Mouse (Mus musculus): ENCODE data around the gene Aplp1.
A peak's percentile ranks its signal among the peaks of the same experiment; 100 is the strongest.

Aplp1 gene

DNA sequence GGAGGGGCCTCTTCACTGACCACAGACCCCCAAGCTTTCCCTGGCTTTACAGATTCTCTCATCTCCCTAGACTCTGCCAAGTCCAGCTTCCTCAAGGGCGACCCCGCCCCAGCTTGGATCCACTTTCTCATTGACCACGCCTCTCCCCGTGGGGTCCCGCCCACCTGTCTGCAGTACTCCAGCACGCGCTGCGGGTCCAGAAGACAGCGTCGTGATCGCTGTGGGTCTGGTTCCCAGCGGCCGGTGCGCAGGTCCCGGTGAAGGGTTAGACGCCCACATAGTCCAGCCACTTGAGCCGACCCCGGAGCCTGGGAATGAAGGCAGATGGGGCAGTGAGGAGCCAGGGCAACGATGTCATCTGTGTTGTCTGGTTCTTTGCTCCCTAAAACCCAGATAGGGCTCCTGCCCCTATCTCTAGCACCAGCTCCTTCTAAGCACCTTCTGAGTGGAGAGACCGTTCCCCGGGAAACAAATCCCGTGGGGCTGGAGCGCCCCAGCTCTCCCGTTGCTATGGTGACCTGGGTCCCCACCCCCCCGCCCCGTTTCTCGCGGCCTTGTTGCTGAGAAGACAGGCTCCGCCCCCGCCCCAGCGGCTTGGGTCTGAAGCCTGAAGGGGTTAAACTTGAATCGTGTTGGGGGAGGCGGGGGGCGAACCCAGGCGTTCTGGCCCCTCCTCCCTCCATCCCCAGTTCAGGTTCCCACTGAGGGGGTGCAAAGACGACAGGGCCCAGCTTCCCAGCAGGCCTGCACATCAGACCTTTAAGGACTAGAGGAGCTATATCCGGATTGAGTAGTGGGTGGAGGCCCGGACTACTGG, 973 bp downstream of the Aplp1 start:
- no peak for DNase-seq

DNA sequence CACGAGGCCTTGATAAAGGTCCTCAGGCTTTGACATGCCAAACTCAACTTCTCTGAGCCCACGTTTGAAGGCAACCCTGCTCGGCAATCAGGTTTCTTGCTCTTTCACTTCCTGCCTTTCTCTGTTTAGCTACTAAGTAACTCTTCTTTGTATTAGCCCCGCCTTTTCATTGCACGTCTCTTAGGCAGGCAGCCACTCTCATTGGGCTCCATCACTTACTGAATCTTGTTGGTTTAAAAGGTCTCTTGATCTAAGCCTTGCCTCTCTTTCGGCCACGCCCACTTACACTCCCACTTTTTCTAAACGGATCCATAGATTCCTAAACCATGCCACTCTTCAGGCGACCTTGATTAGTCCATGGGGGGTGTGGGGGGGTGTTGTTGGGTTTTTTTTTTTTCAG, 1.6 kb downstream of the Aplp1 start:
- DNase-seq, result no peak

DNA sequence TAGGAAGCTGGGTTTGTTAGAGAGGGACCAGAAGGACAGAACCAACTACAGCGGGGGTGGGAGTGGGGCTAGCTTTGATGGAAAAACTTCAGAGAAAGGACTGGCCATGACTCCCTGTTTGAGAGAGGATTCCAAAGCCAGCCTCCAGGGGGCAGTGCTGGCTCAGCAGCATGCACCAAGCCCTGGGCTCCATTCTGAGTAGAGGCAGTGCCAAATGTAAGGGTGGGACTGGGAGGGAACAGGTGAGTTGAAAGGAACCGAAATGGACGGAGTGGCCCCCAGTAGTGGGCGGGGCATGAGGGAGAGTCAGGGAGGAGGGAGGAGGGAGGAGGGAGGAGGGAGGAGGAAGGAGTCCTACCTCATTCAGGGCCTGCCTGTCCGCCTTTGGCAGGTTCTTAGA, 4.6 kb downstream of the Aplp1 start:
- no peak for DNase-seq

DNA sequence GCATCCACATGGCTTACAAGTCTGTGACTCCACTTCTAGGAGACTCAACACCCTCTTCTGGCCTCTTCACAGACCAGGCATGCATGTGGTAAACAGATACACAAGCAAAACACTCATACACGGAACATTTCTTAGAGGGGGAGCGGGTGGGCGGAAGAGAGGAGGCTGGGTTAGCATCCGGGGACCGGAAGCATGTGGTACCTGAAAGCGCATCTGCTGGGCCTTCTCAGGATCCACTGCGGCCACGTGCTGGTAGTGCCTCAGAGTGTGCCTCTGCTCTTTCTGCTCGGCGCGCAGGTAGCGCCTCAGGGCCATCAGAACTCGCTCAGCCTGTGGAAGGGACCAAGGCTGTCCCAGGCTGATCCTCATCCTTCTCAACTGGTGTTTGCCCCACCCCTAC, 5.6 kb downstream of the Aplp1 start:
- DNase-seq, result no peak

DNA sequence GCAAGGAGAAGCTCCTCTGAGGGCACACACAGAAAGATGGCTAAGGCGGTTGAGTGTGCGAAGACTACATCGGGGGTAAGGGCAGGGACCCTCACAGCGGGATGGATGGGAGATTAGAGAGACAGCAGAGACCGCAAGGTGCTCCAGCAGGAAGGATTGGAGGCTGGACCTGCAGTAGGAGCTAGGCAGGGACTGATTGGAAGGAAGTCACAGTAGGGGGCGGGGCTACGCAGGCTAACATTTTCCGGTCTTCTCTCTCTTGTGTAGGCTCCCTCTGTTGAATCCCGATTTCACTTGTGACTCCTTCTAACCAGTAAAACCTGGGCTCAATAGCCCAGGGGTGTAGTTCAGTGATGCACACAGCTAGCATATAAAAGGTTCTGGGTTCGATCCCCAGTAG, 8.5 kb downstream of the Aplp1 start:
- DNase-seq, result no peak

DNA sequence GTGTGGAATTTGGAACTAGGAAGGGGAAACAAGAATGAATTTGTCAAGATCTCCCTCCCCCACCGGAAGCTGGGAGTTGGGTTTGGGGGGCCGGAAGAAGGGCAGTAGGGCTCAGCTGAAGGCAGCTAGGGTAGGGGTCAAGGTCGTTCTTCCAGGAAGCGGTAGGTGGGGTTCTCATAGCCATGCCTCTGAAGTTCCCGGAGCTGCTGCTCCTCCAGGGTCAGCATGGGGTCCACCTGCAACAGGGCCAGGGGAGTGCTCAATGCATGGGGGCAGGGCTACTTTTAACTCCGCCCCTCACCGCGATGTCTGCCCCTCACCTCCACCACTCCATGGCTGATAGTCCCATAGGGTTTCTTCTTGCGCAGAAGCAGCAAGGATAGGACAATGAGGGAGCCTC, 10.2 kb downstream of the Aplp1 start:
- no peak for DNase-seq

DNA sequence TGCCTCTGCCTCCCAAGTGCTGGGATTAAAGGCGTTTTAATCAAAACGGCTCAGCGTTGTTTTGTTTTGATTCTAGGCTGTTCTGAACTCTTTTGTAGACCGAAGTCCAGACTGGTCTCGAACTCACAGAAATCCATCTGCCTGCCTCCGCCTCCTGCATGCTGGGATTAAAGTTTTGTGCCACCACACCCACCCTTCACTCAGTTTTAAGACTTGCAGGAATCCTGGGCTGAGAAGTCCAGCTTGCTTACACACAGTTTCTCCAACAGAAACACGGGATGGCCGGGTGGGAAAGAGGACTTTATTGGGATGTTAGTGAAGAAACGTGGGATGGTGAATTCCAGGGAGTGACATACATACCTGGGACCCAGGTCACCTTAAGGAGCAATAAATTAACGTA, 10.6 kb downstream of the Aplp1 start:
- DNase-seq, result no peak

DNA sequence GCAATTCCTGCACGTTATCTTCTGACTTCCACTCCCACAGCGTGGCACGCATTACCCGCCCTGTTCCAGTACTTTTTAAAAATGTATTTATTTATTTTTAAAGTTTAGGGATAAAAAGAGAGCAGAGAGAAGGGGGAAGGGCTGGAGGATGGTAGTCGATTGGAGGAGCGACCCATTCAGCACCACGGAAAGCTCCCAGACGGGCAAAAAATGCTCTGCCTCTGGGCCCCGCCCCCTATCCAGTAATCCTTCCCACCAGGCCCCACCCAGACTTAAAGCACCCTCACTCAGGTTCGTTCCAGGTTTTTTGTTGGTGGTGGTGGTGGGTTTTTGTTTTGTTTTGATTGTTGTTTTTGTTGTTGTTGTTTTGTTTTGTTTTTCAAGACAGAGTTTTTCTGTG, 11.1 kb downstream of the Aplp1 start:
- DNase-seq, result no peak

DNA sequence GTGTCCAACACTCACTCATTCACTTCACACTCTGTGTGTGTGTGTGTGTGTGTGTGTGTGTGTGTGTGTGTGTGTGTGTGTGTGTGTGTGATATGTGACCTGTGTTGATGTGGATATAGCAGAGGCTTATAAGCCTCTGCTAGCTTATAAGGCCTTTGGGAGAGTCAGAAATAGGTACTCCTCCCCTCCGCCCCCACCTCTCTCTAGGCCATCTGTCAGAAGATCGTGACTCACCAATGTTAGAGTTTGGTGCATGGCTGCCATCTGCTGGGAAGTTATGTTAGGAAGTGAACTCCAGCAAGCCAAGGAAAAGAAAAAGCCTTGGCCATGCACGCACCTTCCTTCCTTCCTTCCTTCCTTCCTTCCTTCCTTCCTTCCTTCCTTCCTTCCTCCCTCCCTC, 13.5 kb downstream of the Aplp1 start:
- DNase-seq, result peak; percentile 36 to 58

DNA sequence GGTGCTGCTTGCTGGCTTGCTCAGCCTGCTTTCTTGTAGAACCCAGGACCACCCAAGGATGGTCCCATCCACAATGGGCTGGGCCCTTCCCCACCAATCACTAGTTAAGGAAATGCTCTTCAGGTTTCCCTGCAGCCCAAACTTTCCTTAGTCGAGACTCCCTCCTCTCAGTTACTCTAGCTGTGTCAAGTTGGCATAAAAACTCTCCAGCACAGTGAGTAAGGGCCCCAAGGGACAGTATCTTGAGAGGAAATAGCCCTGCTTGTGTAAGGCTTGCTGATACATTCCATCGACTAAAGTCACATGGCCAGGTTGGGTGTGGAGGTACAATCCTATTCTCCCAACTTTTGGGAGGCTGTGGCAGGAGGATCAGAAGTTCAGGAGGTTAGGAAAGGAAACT, 15.1 kb downstream of the Aplp1 start:
- no peak for DNase-seq

DNA sequence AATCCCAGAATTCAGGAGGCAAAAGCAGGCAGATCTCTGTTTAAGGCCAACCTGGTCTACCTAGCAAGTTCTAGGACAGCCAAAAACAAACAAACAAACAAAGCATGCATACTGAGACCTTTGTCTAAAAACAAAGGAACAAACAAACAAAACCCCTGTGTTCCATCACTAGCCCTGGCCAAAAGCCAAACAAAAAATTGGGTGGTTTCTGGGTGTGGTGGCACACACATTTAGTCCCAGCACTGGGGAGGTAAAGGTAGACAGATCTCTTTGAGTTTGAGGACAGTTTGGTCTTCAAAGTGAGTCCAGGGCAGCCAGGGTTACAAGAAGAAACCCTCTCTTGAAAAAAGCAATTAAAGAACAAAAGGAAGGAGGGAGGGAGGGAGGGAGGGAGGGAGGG, 16.0 kb downstream of the Aplp1 start:
- no peak for DNase-seq

DNA sequence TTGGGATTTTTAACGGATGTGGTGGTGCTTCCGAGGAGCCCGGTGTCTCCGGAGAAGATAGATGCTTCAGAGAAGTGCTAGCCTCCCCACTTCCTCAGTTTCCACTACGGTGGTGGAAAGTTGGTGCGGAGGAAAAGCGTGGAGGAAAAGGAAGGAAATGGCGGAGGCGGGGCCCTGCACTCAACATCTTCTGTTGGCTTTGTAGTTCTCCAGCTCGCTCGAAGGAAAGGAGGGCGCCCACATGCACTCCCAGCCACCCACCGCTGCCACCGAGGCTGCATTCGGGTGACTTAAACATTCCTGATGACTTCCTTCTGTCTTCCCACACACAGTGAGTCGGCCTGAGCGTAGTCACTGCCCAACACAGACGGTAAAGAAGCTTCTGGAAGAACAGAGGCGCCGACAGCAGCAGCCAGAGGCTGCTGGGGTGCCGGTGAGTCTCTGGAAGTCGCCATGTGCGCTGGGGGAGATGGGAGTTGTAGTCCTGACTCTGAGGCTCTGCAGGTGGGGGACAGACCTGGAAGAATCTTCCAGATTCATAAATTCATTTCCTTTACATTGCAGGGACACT, 22.2 kb downstream of the Aplp1 start:
- peak; percentile 68 to 75 for DNase-seq

DNA sequence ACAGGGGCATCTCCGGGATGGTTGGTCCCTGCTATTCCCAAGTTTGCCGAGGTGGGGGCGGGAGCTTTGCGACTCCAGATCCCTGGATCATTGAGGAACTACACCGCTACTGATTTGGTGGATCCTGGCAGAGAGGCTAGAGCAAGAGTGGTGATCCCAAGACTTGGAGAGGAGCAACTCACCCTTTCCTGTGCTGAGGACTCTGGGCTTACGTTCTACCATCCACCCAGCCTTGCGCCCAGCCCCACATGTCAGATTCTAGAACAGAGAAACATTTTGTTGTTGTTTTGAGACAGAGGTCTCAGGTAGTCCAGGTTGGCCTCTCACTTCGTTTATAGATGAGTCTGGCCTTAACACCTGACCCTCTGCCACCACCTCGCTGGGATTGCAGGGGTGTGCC, 22.8 kb downstream of the Aplp1 start:
- DNase-seq, result no peak

DNA sequence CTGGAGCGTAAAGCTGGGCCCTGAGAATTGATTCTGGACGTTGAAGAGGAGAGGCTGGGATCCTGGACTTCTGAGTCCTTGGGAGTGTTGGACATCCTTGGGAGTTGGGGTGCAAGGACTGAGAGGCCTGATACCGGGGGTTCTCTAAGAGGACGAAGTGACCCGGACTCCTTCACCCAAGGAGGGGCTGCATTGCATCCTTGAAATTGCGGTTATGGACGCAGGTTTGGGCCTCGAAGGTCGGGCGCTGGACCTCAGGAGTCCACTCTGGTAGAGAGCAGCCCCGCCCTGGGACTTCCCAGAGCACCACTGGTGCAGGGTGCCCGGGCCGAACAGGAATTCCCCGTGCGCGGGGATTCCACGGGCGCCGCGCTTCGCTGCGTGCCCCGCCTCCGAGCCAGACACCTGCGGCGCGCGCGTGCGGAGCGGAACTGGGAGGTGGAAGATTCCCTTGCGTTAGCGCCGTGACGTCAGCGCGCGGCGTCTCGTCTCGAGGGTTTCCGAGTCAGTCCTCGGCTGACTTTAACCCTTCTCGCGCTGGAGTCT, 23.4 kb downstream of the Aplp1 start:
- DNase-seq, result peak; percentile 91 to 94

DNA sequence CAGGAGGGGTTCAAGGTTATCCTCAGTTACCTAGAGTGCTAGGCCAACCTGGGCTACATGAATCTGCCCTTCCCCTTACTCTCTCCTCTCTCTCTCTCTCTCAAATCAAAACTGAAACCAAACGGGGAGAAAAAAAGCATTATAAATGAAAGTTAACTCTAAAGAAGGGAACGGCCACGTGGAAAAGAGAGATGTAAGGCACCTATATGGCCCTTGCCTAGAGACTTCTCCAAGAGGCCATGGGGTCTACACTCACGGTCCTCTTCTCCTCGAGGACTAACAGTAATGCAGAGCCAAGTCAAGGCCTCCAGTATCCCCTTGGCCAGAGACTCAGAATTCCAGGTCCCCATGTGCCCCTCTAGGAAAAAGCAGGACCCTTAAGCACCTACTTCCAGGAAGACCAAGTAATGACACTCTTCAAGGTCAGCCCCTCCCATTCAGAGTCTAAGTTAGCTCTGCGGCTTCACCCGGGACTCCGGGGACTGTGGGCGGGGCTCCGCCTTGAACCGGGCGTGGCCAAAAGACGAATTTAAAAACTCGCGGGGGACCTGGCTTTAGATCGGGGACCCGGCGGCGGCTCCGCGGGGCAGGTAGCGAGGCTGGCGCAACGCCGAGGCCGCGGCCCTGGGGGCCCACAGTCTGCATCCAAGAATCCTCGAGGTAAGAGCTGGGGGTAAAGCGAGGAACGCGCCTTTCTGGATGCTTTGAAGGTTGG, 24.0 kb downstream of the Aplp1 start, which contains the start of gene Nfkbid:
Nfkbid (plus strand) TSS at position 558 of the 715 bp plus-strand sequence.
- peak; percentile 82 to 90 for DNase-seq

DNA sequence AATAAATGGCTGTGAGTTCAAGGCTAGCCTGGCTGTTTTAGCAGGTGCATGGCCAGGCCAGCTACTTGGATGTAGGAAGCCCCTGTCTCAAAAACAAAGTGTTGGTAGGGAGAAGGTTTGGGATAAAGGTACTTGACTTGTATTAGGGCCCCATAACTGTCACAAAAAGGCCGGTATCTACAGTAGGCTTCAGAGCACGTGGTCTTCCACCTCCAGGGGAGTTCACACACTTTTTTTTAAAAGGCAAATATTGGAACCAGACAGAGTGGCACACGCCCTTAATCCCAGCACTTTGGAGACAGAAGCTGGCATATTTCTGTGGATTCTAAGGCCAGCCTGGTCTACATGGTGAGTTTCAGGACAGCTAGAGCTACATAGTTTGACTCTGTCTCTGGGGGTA, 24.7 kb downstream of the Aplp1 start:
- no peak for DNase-seq

DNA sequence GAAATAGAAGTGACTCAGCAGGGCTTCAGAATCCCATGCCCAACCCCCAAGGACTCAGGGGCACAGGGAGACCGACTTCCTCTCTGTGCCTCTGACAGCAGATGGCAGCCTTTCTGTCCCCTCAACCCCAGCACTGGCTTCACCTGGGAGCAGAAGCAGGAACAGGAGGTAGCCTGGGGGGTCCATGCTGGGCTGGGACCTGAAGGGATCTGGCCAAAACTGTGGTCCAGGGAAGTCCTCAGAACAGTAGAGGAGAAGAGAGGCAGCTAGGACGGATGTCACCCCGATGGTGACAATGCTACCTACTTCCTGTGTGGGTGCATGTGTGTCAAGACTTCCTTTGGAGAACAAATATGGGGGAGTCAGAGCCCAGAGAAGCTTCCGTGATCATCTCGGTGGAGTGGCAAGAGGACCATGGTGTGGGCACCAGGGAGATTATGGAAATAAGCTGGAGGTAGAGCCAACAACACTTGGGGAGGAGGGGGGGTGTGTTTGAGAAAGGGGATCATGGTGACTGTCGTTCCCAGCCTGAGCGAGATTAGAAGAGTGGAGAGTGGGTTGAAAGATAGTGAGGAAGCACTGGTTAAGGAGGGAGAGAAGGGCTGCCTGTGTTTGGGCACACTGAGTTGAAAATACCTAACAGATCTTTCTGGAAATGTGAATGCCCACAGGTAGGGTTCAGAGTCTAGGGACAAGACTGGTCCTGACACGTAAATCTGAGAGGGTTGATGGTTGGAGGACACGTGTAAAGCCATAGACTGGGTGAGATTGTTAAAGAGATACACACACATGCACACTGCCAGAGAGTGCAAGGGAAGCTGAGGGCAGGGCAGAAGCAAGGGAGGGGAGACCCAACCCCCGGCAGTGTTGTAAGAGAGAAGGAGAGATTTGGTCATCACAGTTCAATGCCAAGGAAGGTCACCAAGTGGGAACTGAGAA, 25.5 kb downstream of the Aplp1 start, which contains the start of gene Hcst:
Hcst (minus strand) TSS at position 294 of the 939 bp plus-strand sequence.
- DNase-seq, result peak; percentile 47 to 67

DNA sequence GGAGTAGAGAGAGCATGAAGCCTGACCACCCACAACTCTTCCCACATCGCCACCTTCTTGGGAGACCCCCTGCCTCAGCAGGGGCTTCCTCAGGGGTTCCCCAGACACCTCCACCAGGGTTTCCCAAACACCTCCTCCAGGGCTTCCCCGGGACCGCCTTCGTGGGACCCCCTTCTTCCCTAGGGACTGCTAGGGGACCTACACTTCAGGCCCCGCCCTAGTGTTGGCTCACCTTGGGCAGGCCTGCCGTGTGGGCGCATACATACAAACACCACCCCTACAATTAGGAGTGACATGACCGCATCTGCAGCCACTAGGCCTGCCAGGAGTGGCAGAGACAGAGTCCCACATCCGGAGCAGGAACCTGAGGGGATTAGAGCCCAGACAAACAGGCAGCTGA, 27.5 kb downstream of the Aplp1 start:
- DNase-seq, result peak in 1 of 2 experiments; percentile 60

DNA sequence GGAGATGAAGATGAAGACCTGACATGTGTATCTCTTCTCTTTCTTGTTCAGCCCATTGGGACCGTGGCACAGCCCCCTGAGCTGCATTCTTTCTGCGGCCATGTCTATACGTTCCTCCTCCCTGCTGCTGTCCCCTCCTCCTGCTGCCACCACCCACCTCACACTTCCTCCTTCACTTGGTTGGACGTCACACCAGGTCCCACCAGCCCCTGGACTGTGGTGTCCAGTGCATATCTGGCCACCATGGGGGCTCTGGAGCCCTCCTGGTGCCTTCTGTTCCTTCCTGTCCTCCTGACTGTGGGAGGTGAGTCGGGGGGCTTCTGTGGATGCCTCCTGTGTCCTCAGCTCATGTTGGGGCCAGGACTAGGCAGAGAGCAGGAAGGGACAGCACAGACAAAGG, 31.7 kb downstream of the Aplp1 start, which contains the start of gene Tyrobp:
Tyrobp (plus strand) TSS at position 165 of the 400 bp plus-strand sequence.
- DNase-seq, result no peak

DNA sequence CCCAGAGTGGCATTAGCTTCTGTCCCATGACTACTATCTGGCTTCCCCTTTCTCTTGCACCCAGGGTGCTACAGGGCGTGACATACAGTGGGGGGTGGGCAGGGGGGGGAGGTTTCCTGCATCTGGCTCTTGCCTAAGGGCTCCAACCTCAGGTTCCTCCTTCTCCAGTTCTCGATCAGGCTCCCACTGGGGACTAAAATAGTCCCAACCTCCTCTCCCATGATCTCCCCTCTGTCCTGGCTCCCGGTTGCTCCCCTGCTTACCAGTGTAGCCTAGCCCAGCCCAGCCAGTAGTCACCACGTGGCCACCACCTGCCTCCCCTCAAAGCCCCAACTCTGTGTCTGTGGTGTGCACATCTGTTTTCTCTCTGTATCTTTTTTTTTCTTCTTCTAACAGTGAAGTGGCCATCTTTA, 32.6 kb downstream of the Aplp1 start:
- DNase-seq, result peak in 1 of 2 experiments; percentile 59

DNA sequence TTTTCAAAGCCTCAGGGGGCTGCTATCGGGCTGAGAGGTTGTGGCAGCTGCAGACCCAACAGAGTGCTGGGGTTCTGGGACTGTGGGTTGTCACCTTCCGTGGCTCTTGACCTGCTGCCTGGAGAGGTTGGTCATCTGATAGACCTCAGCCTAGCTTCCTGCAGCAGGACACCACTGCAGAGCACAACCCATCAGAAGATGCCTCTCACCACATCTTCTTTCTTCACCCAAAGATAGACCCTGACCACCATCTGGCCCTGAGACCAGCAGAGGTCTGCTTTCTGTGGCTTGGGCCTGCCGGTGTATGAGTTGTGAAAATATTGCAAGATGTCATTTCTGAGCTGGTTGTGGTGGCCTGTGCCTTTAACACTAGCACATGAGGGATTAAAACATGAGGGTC, 34.3 kb downstream of the Aplp1 start:
- DNase-seq, result no peak

DNA sequence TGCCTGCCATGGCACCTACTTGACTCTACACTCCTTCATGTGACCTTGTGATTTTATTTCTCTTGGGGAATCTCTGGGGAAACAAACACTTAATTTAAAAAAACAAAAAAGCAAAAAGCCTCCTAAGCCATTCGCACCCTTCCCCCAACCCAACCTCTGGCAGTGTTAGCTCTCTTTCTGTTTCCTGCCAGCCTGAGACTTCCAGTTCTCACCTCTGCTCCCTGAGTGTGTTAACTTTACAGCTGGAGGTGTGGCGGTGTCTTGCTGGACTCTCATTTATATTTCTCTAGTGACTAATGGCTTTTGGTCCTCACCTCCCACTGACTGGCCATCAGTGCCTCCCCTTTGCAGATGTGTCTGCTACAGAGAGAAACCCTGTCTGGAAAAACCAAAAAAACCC, 35.5 kb downstream of the Aplp1 start:
- DNase-seq, result no peak
